Mouse (Mus musculus): ENCODE measurements around the gene Fars2. TPM values are rescaled to one million over a fixed set of nuclear protein-coding genes. Genes with fewer than 3 reads are reported as not detected.

Fars2 gene
- total RNA-seq, 2 experiments from 2014 or later: 36.5 to 37.8 TPM

DNA sequence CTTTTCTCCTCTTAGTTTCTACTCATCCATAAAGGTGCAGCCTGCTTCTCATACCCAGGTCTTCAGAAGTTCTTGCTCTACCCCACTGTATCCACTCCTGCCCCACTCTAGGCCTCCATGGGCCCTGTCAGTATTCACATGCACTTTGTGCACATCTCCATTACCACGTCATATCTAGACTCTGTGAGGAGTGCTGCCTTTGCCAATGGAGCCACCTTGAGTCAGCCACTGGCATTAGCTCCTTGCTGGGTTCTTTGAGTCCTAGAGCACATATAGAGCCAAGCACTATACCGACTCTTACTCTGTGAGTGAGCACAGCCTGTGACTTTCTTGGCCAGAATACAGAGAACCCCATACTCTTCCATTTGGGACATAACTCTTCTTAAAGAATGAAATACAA lies 159.0 kb downstream of the Fars2 start:
- intact Hi-C loops (cut with DNase I): loop anchor here (10.0 kb wide), 1 partner anchor 251 kb away; no protein-coding TSS in a partner anchor
- DNase-seq (ENCODE audit: low spot score in 2 of 2): no peak

DNA sequence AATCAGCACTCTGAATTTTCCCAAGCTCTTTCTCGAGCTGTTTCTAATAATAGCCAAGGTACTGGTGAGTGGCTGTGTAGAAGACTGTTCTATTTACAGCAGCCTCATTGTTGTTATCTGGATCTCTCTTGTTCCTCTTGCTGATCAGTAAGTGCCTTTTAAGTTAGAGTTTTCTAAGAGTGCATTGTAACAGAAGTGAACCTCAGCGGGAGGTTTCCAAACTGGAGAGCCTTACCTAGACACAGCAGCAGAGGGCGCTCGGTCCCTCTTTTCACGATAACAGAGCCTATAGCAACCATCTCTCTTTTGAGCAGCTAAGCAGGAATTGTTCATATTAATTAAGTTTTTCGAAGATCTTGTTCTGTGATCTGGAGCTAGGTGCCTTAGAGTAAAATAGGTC lies 164.8 kb downstream of the Fars2 start:
- intact Hi-C loops (cut with DNase I): loop anchor here (2.0 to 10.0 kb wide), 3 partner anchors 213 to 1030 kb away; no protein-coding TSS in a partner anchor
- peak; percentile 80 to 89 for DNase-seq (ENCODE audit: low spot score in 2 of 2)

DNA sequence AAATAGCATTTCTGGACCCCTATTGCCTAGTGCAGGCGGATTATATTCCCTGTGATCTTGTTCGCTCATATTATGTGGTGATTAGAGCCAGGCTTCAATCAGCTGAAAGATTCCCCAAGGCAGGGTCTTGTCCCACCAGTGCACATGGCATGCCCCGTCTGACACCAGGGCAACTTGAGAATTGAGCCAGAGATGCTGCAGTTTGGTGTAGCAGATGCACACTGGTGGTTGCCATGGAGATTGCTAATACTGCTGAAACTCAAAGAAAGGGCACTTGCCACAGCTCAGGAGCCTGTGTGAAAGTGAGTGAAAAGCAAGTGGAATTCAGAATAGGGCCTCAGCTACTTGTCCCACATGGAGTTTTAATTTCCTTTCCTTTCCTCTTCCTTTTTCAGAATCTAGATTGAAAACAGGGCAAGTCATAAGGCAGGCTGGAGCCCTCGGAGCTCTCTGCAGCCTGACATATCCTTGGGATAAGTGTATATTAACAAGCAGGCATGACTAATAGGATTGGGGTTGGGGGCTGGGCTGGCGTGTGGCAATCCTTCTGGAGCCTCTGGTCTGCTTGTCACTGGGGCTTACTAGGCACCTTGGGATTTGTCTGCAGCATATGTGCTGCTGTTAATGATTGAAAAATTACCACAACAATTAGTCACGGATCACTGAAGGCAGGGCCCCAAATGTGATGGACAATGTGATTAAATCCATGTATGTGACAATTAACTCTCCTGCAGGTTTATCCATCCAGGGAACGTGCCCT lies 165.8 kb downstream of the Fars2 start:
- intact Hi-C loops (cut with DNase I): loop anchor here (2.0 to 10.0 kb wide), 3 partner anchors 212 to 1029 kb away; no protein-coding TSS in a partner anchor
- peak; percentile 27 to 34 for DNase-seq (ENCODE audit: low spot score in 2 of 2)

DNA sequence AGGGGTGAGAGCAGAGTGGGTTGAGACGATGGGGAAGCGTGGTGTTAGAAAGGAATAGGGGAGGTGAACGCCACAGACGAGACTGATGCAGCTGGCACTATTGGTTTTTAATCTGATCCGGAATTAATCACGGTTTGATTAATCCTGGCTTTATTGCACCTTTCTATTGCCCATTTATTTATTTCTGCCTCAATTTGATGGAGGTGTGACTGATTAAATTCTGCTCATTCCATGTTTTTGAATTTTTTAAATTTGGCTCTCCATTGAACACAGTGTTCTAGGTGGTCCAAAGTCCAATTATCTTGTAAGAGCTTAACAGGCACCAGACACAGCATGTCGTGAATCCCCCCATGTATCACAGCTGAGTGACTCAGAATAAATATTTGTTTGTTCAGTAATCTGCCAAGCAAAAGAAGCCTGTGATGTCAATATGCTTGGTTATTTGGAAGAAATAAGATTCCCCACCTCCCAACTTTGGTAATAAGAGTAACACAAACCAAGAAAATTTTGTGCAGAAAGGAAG lies 166.4 kb downstream of the Fars2 start:
- intact Hi-C loops (cut with DNase I): loop anchor here (2.0 to 10.0 kb wide), 3 partner anchors 211 to 1029 kb away; no protein-coding TSS in a partner anchor
- DNase-seq (ENCODE audit: low spot score in 2 of 2): no peak

DNA sequence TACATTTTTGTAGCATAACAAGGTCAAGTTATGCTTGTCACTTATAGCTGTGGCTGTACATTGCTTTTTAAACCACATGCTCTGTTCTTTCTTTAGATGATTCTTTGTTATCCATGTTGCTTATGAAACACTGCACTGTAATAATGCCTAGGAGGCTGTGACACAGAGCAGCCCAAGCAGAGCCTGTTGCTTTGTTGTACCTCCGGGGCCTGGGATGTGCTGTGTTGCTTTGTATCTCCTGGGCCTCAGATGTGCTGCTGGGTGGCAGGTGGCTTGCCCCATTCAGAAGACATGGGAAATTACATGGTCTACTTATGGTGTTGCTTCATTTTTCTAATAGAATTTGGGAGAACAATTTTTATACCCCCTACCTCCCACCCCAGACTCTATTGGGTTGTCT lies 166.9 kb downstream of the Fars2 start:
- no peak for DNase-seq (ENCODE audit: low spot score in 2 of 2)
- intact Hi-C loops (cut with DNase I): loop anchor here (5.0 to 10.0 kb wide), 2 partner anchors 211 to 1028 kb away; no protein-coding TSS in a partner anchor

DNA sequence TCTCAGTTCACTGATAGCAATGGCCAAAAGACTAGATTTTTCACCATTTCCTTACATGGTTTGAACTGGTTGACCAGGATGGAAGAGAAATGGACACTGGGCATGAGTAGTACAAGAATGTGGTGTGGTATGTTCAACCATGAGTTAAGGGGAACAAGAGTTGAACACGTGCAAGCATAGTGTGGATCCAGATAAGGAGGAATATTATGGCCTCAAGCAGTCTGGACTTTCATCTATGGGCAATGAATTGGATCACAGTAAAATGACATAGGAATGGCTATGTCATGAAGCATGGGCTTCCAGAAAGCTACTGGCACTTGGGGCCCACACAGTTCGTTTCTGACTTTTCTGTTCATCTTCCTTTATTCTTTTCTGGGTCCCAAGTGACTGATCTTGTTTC lies 168.0 kb downstream of the Fars2 start:
- intact Hi-C loops (cut with DNase I): loop anchor here (10.0 kb wide), 1 partner anchor 210 kb away; no protein-coding TSS in a partner anchor
- DNase-seq (ENCODE audit: low spot score in 2 of 2): no peak

DNA sequence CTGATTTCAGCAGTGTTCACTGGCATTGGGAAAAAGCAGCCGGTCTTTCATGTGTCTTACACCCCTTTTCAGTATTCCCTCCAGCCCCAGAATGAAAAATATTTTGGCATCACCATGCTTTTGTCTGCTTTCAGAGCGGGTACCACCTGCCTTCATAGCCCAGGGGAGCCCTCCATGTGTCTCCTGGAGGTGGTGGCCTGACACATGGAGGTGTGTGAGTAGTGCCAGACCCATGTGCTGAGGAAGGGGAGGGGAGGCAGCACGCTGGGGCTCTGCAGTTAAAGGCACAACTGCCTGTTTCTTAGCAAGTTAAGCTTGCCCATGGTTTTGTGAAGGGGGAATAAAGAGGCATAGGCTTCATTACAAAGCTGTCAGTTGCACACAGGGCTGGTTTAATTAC lies 176.3 kb downstream of the Fars2 start:
- no peak for DNase-seq (ENCODE audit: low spot score in 2 of 2)
- intact Hi-C loops (cut with DNase I): no loop called here

DNA sequence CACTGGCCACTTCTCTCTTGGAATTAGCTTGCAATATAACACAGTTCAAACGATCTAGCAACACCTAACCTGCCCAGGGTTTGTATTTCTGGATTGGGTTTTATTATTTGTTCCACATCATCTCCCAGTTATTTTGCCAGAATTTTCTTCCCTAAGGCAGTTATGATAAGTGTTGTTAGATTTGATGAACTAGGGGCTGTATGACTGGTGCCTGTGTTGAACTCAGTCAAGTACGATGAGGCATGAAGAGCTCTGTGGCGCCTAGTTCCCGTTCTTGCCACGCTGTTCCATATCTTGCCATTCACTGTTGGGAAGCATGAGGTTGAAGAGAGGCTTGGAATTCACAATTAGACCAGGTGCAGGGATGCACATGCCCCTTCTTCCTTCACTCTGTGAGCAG lies 177.3 kb downstream of the Fars2 start:
- no peak for DNase-seq (ENCODE audit: low spot score in 2 of 2)
- intact Hi-C loops (cut with DNase I): no loop called here

DNA sequence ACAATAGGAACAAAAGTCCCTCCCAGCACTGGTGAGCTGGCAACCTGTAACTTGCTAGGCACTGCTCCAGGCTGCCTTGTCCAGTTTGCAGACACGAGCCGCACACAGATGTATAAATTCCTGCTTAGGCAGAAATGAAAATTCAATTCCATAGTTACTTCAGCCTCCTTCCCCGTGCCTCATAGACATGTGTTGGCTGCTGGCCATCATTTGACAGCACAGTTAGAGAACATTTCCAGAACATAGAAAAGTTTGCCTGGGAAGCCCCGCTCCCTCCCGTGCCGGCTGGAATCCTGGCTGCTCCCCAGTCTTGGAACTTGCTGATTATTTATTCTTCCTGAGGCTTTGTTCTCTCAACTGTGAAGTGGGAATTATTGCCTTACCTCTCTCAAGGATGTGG lies 178.6 kb downstream of the Fars2 start:
- intact Hi-C loops (cut with DNase I): no loop called here
- DNase-seq (ENCODE audit: low spot score in 2 of 2): peak; percentile 71 to 74

DNA sequence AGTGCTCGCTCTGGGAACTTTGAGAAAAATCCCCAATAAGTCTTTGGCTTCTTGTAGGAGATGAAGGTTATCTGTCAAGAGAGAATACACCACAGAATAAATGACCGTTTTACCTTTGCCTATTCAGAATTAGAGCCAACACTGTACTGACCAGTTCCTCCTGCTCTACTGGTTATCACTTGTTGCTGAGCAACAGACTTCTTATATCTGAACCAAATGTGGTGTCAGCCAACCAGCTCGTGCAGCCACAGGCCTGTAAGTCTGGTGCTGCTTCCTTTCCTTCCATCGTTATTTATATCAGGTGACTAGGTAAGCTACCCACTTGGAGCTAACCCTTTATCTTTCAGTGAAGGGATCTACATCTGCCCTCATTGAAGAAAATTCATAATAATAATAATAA lies 179.4 kb downstream of the Fars2 start:
- intact Hi-C loops (cut with DNase I): no loop called here
- no peak for DNase-seq (ENCODE audit: low spot score in 2 of 2)

DNA sequence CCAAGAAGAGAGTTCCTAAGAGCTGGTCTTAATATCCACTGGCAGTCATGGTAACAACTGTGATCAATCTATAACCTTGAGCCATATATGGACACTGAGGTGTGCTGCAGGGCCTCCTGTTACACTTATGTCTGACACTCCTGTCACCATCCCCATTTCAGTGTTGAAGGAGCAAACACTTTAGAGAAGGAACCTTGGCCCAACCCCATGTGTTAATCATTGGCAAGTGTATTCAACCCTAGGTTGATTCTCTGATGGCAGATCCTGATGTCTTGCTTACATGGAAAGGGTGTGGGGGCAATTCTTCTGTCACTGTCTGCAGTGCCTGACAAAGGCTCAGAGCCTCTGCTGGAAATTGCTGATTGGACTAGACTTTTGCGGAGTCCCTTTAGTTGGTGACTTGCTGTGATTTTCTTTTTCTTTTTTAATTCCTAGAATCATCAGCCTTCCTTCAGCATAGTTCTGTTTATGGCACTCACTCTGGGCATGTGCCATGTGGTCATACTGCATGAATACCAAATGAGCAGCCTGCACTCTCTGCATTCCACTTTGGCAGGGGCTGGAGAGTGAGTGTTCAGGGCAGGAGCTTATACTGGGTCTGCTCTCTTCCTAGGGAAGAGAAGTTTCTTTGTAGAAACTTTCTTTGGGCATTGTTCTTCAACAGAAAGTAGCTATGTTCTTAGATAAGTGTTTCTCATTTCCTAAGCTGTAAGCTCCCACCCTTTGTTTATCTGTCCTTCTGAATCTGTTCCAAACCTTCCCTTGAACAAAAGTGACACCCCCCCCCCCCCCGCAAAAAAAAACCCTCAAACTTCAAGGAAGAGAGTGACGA lies 181.0 kb downstream of the Fars2 start:
- no peak for DNase-seq (ENCODE audit: low spot score in 2 of 2)
- intact Hi-C loops (cut with DNase I): no loop called here

DNA sequence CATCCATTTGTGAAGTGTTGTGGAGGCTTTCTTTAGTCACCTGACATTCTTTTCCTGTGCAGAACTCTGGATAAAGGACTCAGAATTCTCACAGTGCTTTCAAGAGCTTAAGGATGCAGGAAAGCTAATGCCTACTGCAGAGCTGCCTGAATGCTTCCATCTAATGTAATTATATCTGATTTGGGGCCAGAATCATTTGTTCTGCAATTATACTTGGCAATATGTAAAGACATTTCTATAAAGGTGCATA lies 181.5 kb downstream of the Fars2 start:
- intact Hi-C loops (cut with DNase I): no loop called here
- no peak for DNase-seq (ENCODE audit: low spot score in 2 of 2)

DNA sequence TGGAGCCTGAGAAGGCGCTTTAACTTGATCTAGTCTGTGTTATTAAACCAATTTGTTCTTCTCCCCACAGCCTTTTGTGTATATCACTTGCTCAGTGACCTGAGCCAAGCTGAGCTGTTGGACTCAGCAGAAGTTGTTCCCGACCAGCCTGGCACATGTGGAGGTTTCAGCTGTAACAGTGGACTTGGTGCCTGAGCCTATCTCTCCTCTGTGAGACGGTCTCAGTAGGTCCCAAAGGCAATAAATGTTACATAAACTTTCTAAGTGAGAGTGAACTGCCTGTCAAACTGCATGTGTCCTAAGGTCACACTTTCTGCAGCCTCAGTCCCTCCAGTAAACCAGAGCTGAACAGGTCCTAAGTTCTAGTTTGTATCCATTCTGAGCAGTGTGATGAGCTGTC lies 185.6 kb downstream of the Fars2 start:
- no peak for DNase-seq (ENCODE audit: low spot score in 2 of 2)
- intact Hi-C loops (cut with DNase I): no loop called here

DNA sequence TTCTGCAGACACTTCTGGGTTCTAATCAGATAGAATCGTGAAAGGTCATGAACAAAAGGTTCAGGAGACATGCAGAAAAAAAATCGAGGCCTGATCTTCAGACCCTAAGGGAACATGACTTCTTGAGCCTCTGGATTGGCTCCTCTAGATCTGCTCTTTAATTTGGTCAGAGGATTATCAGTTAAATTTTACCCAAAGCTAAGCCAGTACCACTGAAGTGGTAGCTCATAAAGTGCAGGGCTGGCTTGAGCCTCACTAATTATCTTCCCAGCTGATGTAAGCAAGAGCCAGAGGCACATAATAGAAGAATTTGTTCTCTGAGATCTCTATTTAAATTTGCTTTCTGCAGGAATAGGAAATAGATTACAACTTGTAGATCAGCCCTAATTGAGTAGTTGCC lies 188.1 kb downstream of the Fars2 start:
- DNase-seq (ENCODE audit: low spot score in 2 of 2): no peak
- intact Hi-C loops (cut with DNase I): no loop called here

DNA sequence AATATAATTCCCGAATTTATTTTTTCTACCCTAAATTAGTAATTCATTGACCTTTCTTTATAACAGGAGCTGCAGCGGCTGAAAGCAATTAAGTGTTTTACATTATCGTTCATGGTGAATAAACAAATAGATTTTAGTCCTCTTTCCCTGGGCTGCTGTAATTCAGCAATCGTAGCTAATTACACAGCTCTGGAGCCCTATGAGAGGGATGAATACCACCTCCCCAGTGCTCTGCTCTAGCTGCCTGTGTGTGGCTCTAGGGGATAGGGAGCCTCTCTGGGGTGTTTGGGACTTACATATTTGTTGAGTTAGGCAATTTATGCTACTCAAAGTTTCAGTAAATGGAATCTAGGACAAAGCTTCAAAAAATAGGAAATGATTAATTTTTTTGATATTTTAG lies 190.2 kb downstream of the Fars2 start:
- intact Hi-C loops (cut with DNase I): no loop called here
- DNase-seq (ENCODE audit: low spot score in 2 of 2): no peak

DNA sequence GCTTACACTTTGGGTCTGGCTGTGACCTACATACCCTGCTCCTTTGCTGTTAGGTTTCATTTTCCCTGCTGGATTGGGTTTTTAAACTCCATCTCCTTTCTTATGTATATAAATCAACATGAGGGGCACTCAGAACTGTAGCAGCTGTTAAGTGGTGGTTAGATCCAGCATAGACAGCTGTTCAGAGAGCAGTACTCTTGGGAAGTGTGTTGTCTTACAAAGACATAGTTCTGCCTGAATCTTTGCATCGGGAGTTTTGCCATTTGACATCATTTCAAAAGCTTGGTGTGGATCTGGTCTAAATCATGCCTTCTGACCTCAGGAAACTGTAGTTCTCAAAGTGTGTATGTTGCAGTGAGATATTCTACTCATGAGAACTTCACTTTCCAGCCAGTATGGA lies 191.9 kb downstream of the Fars2 start:
- DNase-seq (ENCODE audit: low spot score in 2 of 2): no peak
- intact Hi-C loops (cut with DNase I): no loop called here

DNA sequence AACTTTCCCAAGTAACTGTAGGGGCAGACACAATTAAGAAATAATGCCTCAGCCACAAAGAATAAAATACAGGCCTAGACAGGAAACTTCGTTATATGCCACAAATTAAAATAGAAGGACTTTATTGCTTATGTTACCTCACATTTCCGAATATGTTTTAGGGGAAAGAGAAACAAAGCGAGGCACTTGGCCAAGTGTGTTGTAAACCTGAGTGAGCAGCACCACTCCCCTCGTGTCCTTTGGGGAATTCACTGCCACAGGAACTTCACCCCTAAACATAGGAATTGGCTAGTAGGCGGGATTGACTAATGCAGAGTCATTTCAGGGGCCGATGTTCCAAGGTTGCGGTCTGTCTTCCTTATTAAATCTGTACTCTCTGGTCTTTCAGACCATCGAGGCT lies 197.0 kb downstream of the Fars2 start:
- intact Hi-C loops (cut with DNase I): no loop called here
- DNase-seq (ENCODE audit: low spot score in 2 of 2): no peak

DNA sequence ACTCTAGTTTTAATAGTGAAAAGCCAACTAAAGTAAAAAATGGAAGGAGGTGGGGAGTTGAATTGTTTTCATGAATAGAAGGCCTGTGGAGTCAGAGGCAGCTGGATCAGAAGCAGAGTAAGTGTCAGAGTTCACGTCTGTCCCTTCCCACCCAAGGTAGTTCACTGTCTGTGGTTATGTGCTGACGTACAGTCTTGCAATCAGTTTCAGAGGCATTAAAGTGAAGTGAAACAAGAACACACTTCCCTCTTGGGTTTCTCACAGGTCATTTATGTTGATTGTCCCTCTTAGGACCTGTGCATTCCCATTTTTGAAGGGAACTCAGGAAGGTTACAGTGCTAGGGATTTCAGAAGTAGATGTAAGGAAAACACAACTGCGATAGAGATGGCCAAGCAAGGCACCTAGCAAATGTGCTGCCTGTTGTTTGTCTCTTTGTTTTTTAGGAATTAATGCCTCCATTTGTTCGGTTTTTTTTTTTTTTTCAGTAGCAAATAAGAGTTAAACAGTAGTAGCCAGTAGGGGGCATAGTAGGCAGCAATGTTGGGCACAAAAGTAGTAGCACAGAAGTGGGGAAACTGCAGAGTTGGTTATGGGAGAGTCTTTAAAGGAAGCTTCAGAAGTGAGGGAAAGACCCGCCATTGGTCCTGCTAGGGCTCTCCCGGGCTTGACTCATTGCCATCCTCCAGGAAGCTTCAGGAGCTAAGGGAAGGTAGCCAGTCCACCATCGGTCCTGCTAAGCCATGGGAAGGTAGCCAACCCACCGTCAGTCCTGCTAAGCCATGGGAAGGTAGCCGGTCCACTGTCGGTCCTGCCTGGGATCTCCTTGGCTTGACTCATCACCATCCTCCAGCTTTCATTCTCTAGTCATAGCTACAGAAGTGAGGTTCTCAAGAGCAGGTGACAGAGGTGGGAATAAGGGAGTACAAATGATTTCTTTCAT lies 197.9 kb downstream of the Fars2 start:
- intact Hi-C loops (cut with DNase I): no loop called here
- no peak for DNase-seq (ENCODE audit: low spot score in 2 of 2)

DNA sequence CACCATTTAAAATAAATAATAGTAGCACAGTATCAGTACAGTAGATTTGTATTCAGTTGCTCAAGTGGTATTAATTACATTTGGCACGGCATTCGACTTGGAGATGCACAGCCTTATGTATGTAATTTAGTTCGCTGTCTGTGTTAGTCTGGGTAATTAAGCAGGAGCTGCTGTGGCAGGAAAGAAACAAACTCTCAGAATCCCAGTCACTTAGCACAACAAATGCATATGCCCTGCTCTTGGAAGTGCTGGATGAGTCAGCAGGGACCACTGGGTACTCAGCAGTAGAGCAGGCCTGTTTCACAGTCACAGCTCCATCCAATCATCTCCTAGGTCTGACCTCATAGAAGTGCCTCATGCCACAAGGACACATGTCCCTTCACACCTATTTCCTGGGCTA lies 200.6 kb downstream of the Fars2 start:
- no peak for DNase-seq (ENCODE audit: low spot score in 2 of 2)
- intact Hi-C loops (cut with DNase I): no loop called here

DNA sequence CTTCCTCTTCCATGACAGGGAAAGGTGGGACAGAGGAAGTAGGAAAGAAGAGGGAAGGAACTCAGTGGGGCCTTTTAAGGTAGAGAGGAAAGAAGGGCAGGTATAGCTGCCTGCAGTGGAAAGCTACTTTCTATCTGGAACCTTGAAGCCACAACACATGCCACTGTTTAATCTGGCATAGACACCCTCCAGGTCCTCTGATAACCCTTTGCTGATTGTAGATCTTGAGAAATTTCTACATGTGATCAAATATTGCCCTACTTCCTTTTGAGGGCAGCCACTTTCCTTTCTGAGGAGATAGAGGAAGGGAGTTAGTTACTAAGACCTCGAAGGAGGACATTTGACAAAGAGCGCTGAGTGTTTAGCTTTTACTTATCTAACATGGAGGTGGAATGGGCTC lies 207.4 kb downstream of the Fars2 start:
- DNase-seq (ENCODE audit: low spot score in 2 of 2): no peak
- intact Hi-C loops (cut with DNase I): no loop called here

Data from left cerebral cortex, postnatal 14 days (tissue).